Mouse (Mus musculus) layer of hippocampus, postnatal 10 days (tissue): ENCODE results near the gene Zdhhc9. TPM values are rescaled to one million over a fixed set of nuclear protein-coding genes. Genes with fewer than 3 reads are reported as not detected.

Experiments used
- DNase-seq, 2 experiments: peaks; one replicate each; pipeline ENCODE4 v3.0.0; 2021; ENCODE audit warnings: low spot score in 2 of 2
- total RNA-seq, 2 experiments: library from RNA; stranded (reverse); gene quantifications; 2 replicates each; pipeline ENCODE4 v1.2.3; 2021

The Zdhhc9 gene
- total RNA-seq, 2 experiments from 2014 or later, result 49.9 to 52.1 TPM

GRCm38 (mm10) chrX:48181844-48182243 lies 26.8 kb downstream of the Zdhhc9 start:
- DNase-seq, result no peak

GRCm38 (mm10) chrX:48170368-48170767 lies 38.3 kb downstream of the Zdhhc9 start:
- DNase-seq, result no peak

GRCm38 (mm10) chrX:48169892-48170291 lies 38.8 kb downstream of the Zdhhc9 start:
- no peak for DNase-seq

- DNase-seq, result no peak
Measured at GRCm38 (mm10) chrX:48158229-48158919, 50.3 kb downstream of the Zdhhc9 start.

GRCm38 (mm10) chrX:48157396-48157795 lies 51.3 kb downstream of the Zdhhc9 start:
- DNase-seq, result no peak

- no peak for DNase-seq
Measured at GRCm38 (mm10) chrX:48155489-48155888, 53.2 kb downstream of the Zdhhc9 start.

GRCm38 (mm10) chrX:48153949-48154348 lies 54.7 kb downstream of the Zdhhc9 start:
- no peak for DNase-seq

- DNase-seq, result no peak
Measured at GRCm38 (mm10) chrX:48153414-48153813, 55.3 kb downstream of the Zdhhc9 start.

- DNase-seq, result no peak
Measured at GRCm38 (mm10) chrX:48152106-48152505, 56.6 kb downstream of the Zdhhc9 start.

GRCm38 (mm10) chrX:48147741-48148186 lies 60.9 kb downstream of the Zdhhc9 start:
- DNase-seq, result no peak

- DNase-seq, result no peak
Measured at GRCm38 (mm10) chrX:48147226-48147625, 61.5 kb downstream of the Zdhhc9 start.

- no peak for DNase-seq
Measured at GRCm38 (mm10) chrX:48146262-48146661, 62.4 kb downstream of the Zdhhc9 start, which contains the start of gene Sash3. Gene Sash3, plus strand, starts transcription at chrX:48146436.

- no peak for DNase-seq
Measured at GRCm38 (mm10) chrX:48143415-48144335, 65.0 kb downstream of the Zdhhc9 start.

- DNase-seq, result no peak
Measured at GRCm38 (mm10) chrX:48141481-48141880, 67.2 kb downstream of the Zdhhc9 start.

GRCm38 (mm10) chrX:48140286-48140877 lies 68.3 kb downstream of the Zdhhc9 start:
- no peak for DNase-seq

- DNase-seq, result no peak
Measured at GRCm38 (mm10) chrX:48139368-48140285, 69.1 kb downstream of the Zdhhc9 start.

- DNase-seq, result no peak
Measured at GRCm38 (mm10) chrX:48138539-48139275, 70.0 kb downstream of the Zdhhc9 start.

- DNase-seq, result no peak
Measured at GRCm38 (mm10) chrX:48138011-48138410, 70.7 kb downstream of the Zdhhc9 start.

GRCm38 (mm10) chrX:48136935-48137334 lies 71.7 kb downstream of the Zdhhc9 start:
- DNase-seq, result no peak

GRCm38 (mm10) chrX:48129167-48129566 lies 79.5 kb downstream of the Zdhhc9 start:
- no peak for DNase-seq
